Mouse (Mus musculus): Measurements from ENCODE around the gene Hoxc8.

- TF ChIP-seq GATA1 (IDR thresholded peaks at IDR 0.05; ENCODE audit: low read length): no peak
- TF ChIP-seq TAL1 (IDR thresholded peaks at IDR 0.05; ENCODE audit: low read length): no peak
These were observed 28.7 kb upstream of the Hoxc8 start for GRCm38 (mm10) chr15:102961728-102962127.

Data from erythroblast, embryonic 14.5 days (primary cell).